Mouse (Mus musculus): Measurements from ENCODE around the gene Btnl2.

DNA sequence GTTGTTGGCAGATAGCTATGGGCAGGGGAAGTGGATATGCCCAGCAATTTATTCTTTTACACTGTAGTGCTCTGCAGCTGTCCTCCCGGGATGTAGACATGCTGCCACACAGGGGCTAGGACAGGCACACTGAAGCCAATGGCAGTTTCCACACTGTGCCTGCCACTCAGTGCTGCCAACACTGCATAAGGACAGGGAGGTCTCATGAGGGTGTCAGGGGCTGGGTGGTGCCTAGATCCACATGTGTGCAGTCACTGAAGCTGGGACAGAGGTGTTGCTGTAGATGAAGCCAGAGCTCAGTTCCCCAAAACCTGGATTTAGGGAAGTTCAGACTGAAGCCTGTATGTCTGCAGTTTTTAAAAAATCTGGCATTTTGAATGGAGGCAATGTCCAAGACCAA, 42.4 kb upstream of the Btnl2 start:
- TF ChIP-seq CTCF (IDR thresholded peaks at IDR 0.05; ENCODE audit: control insufficient read depth, insufficient read depth, insufficient replicate concordance, low read depth, low read length) = no peak
- TF ChIP-seq POLR2A (IDR thresholded peaks at IDR 0.05; ENCODE audit: control insufficient read depth, low read depth, low read length) = no peak

Data from testis, adult 2 months (tissue).